Mouse (Mus musculus): ENCODE results near the gene Kif1bp.

DNA sequence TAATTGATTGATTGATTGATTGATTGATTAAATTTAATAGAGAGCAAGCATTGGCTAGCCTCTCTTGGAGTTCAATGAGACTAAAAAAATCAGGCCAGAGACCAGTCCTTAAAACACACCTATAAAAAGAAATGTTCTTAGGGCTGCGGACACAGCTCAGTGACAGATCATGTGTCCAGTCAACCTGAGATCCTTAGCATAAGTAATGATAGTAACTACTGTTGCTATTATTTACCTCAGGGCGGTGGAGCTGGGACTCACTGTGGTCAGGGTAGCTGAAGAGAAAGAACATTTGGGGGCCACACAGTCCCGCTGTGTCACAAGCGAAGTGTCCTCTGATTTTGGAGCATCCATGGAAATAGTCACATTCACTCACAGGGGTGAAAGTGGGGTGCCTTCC is 65.4 kb downstream of the Kif1bp start:
- no peak for TF ChIP-seq CTCF (IDR thresholded peaks at IDR 0.05; ENCODE audit: control insufficient read depth, insufficient read depth, low read length)
- no peak for TF ChIP-seq POLR2A (IDR thresholded peaks at IDR 0.05; ENCODE audit: borderline replicate concordance, control insufficient read depth, low read depth, low read length)
